Mouse (Mus musculus): Measurements from ENCODE around the gene Eif2ak4. TPM values are rescaled to one million over a fixed set of nuclear protein-coding genes. Genes with fewer than 3 reads are reported as not detected.

Gene Eif2ak4
- polyA plus RNA-seq, 1 experiment from 2014 or later = 15.7 TPM

GRCm38 (mm10) chr2:118375522-118375921 lies 12.9 kb upstream of the Eif2ak4 start:
- WGBS = 81% methylated on average over 1 of the region's 1 CpGs
- no peak for ATAC-seq (ENCODE audit: insufficient number of reproducible peaks, insufficient read depth, low FRiP score, low TSS enrichment)
- H3K9ac ChIP-seq = no peak overlapping the region
- H3K4me3 ChIP-seq = no peak overlapping the region
- peaks cover 19% of the 10 kb centered on the region for H3K27me3 ChIP-seq
- no peak overlapping the region for H3K4me2 ChIP-seq (replicated peaks)
- peaks cover 9% of the 10 kb centered on the region; the same call in 1 of the 2 replicates for H3K4me1 ChIP-seq
- H3K27ac ChIP-seq = no peak overlapping the region
- H3K36me3 ChIP-seq = no peaks in the 10 kb centered on the region
- no peaks in the 10 kb centered on the region for H3K9me3 ChIP-seq

GRCm38 (mm10) chr2:118375931-118376330 lies 12.5 kb upstream of the Eif2ak4 start:
- Histone ChIP-seq H3K27ac (no peak overlapping the region), H3K9me3 (no peaks in the 10 kb centered on the region), H3K4me3 (no peak overlapping the region), H3K27me3 (peaks cover 16% of the 10 kb centered on the region), H3K36me3 (no peaks in the 10 kb centered on the region), H3K4me2 (replicated peaks) (no peak overlapping the region), H3K4me1 (peaks cover 9% of the 10 kb centered on the region; the same call in 1 of the 2 replicates), H3K9ac (no peak overlapping the region)
- ATAC-seq (ENCODE audit: insufficient number of reproducible peaks, insufficient read depth, low FRiP score, low TSS enrichment) = no peak

GRCm38 (mm10) chr2:118379756-118380155 lies 8.7 kb upstream of the Eif2ak4 start:
- H3K4me3 ChIP-seq = no peak overlapping the region
- H3K9me3 ChIP-seq = no peaks in the 10 kb centered on the region
- H3K4me2 ChIP-seq (replicated peaks) = no peak overlapping the region
- ATAC-seq (ENCODE audit: insufficient number of reproducible peaks, insufficient read depth, low FRiP score, low TSS enrichment) = no peak
- H3K27ac ChIP-seq = no peak overlapping the region
- no peaks in the 10 kb centered on the region for H3K27me3 ChIP-seq
- 65% methylated on average over 1 of the region's 1 CpGs for WGBS
- H3K9ac ChIP-seq = no peak overlapping the region
- no peaks in the 10 kb centered on the region for H3K36me3 ChIP-seq
- H3K4me1 ChIP-seq = no peaks in the 10 kb centered on the region

- Histone ChIP-seq H3K36me3 (no peaks in the 10 kb centered on the region), H3K9ac (no peak overlapping the region), H3K4me2 (replicated peaks) (no peak overlapping the region), H3K4me1 (no peaks in the 10 kb centered on the region), H3K9me3 (no peaks in the 10 kb centered on the region), H3K27me3 (no peaks in the 10 kb centered on the region), H3K4me3 (no peak overlapping the region), H3K27ac (no peak overlapping the region)
- WGBS = 72% methylated on average over 5 of the region's 5 CpGs
- no peak for ATAC-seq (ENCODE audit: insufficient number of reproducible peaks, insufficient read depth, low FRiP score, low TSS enrichment)
Observed at GRCm38 (mm10) chr2:118383387-118383786, 5.0 kb upstream of the Eif2ak4 start.

- no peak for ATAC-seq (ENCODE audit: insufficient number of reproducible peaks, insufficient read depth, low FRiP score, low TSS enrichment)
- Histone ChIP-seq H3K4me2 (replicated peaks) (peak overlapping the region; percentile 70), H3K4me3 (peak overlapping the region; percentile 59), H3K9ac (peak overlapping the region; percentile 62; the same call in 1 of the 2 replicates), H3K36me3 (no peaks in the 10 kb centered on the region), H3K27ac (no peak overlapping the region), H3K4me1 (peaks cover 10% of the 10 kb centered on the region), H3K9me3 (no peaks in the 10 kb centered on the region), H3K27me3 (no peaks in the 10 kb centered on the region)
- WGBS = 69% methylated on average over 3 of the region's 3 CpGs
Observed at GRCm38 (mm10) chr2:118389569-118389968, 1.2 kb downstream of the Eif2ak4 start.

- H3K27me3 ChIP-seq = no peaks in the 10 kb centered on the region
- peak overlapping the region; percentile 70; the same call in 1 of the 2 replicates for H3K4me2 ChIP-seq (replicated peaks)
- no peaks in the 10 kb centered on the region for H3K9me3 ChIP-seq
- no peak overlapping the region for H3K27ac ChIP-seq
- no peak overlapping the region for H3K4me3 ChIP-seq
- H3K36me3 ChIP-seq = no peaks in the 10 kb centered on the region
- no peak overlapping the region for H3K9ac ChIP-seq
- H3K4me1 ChIP-seq = peaks cover 10% of the 10 kb centered on the region
- 88% methylated on average over 5 of the region's 5 CpGs for WGBS
- ATAC-seq (ENCODE audit: insufficient number of reproducible peaks, insufficient read depth, low FRiP score, low TSS enrichment) = no peak
Observed at GRCm38 (mm10) chr2:118390072-118390471, 1.7 kb downstream of the Eif2ak4 start.

GRCm38 (mm10) chr2:118391201-118391600 lies 2.8 kb downstream of the Eif2ak4 start:
- whole genome bisulfite sequencing = 83% methylated on average over 5 of the region's 5 CpGs
- Histone ChIP-seq H3K9ac (no peak overlapping the region), H3K4me3 (no peak overlapping the region), H3K27ac (no peak overlapping the region), H3K36me3 (no peaks in the 10 kb centered on the region), H3K9me3 (no peaks in the 10 kb centered on the region), H3K27me3 (no peaks in the 10 kb centered on the region), H3K4me2 (replicated peaks) (no peak overlapping the region), H3K4me1 (peaks cover 10% of the 10 kb centered on the region)
- ATAC-seq (ENCODE audit: insufficient number of reproducible peaks, insufficient read depth, low FRiP score, low TSS enrichment) = no peak

- 87% methylated on average over 5 of the region's 5 CpGs for WGBS
- Histone ChIP-seq H3K36me3 (0 out of 2 replicates have a peak, but pooled peaks cover 6% of the 10 kb centered on the region), H3K9me3 (no peaks in the 10 kb centered on the region), H3K4me3 (no peak overlapping the region), H3K4me1 (no peaks in the 10 kb centered on the region), H3K9ac (no peak overlapping the region), H3K4me2 (replicated peaks) (no peak overlapping the region), H3K27me3 (no peaks in the 10 kb centered on the region), H3K27ac (no peak overlapping the region)
- no peak for ATAC-seq (ENCODE audit: insufficient number of reproducible peaks, insufficient read depth, low FRiP score, low TSS enrichment)
Observed at GRCm38 (mm10) chr2:118399751-118400150, 11.3 kb downstream of the Eif2ak4 start.

- Histone ChIP-seq H3K4me3 (no peak overlapping the region), H3K36me3 (0 out of 2 replicates have a peak, but pooled peaks cover 6% of the 10 kb centered on the region), H3K9me3 (no peaks in the 10 kb centered on the region), H3K27me3 (no peaks in the 10 kb centered on the region), H3K27ac (no peak overlapping the region), H3K4me2 (replicated peaks) (no peak overlapping the region), H3K9ac (no peak overlapping the region), H3K4me1 (no peaks in the 10 kb centered on the region)
- 74% methylated on average over 5 of the region's 5 CpGs for WGBS
- ATAC-seq (ENCODE audit: insufficient number of reproducible peaks, insufficient read depth, low FRiP score, low TSS enrichment) = no peak
Observed at GRCm38 (mm10) chr2:118401834-118402727, 13.7 kb downstream of the Eif2ak4 start.

- Histone ChIP-seq H3K27ac (no peak overlapping the region), H3K9me3 (no peaks in the 10 kb centered on the region), H3K27me3 (no peaks in the 10 kb centered on the region), H3K36me3 (0 out of 2 replicates have a peak, but pooled peaks cover 14% of the 10 kb centered on the region), H3K4me2 (replicated peaks) (no peak overlapping the region), H3K9ac (no peak overlapping the region), H3K4me3 (no peak overlapping the region), H3K4me1 (no peaks in the 10 kb centered on the region)
- WGBS = 88% methylated on average over 5 of the region's 5 CpGs
- no peak for ATAC-seq (ENCODE audit: insufficient number of reproducible peaks, insufficient read depth, low FRiP score, low TSS enrichment)
Observed at GRCm38 (mm10) chr2:118404336-118404735, 15.9 kb downstream of the Eif2ak4 start.

GRCm38 (mm10) chr2:118405568-118405967 lies 17.1 kb downstream of the Eif2ak4 start:
- Histone ChIP-seq H3K9ac (no peak overlapping the region), H3K9me3 (no peaks in the 10 kb centered on the region), H3K4me3 (no peak overlapping the region), H3K4me1 (no peaks in the 10 kb centered on the region), H3K27ac (no peak overlapping the region), H3K36me3 (0 out of 2 replicates have a peak, but pooled peaks cover 14% of the 10 kb centered on the region), H3K27me3 (no peaks in the 10 kb centered on the region), H3K4me2 (replicated peaks) (no peak overlapping the region)
- WGBS = 88% methylated on average over 4 of the region's 4 CpGs
- ATAC-seq (ENCODE audit: insufficient number of reproducible peaks, insufficient read depth, low FRiP score, low TSS enrichment) = no peak

- no peak overlapping the region for H3K4me3 ChIP-seq
- no peak overlapping the region for H3K27ac ChIP-seq
- no peak overlapping the region for H3K9ac ChIP-seq
- no peaks in the 10 kb centered on the region for H3K9me3 ChIP-seq
- ATAC-seq (ENCODE audit: insufficient number of reproducible peaks, insufficient read depth, low FRiP score, low TSS enrichment) = no peak
- no peaks in the 10 kb centered on the region for H3K4me1 ChIP-seq
- no peak overlapping the region for H3K4me2 ChIP-seq (replicated peaks)
- H3K36me3 ChIP-seq = peaks cover 11% of the 10 kb centered on the region
- WGBS = 79% methylated on average over 2 of the region's 2 CpGs
- no peaks in the 10 kb centered on the region for H3K27me3 ChIP-seq
Observed at GRCm38 (mm10) chr2:118406811-118407210, 18.4 kb downstream of the Eif2ak4 start.

All from embryonic facial prominence, embryonic 12.5 days (tissue).